Mouse (Mus musculus) midbrain, postnatal 0 days (tissue): ENCODE results near the gene Gm5089. TPM values are rescaled to one million over a fixed set of nuclear protein-coding genes. Genes with fewer than 3 reads are reported as not detected.

ENCODE experiments used
- ATAC-seq: fragments of 200-750 bp; cut with Nextera tagmentation; 2 replicates; pipeline ENCODE4 v1.8.0; 2017; ENCODE audit warnings: moderate number of reproducible peaks, mild to moderate bottlenecking, moderate TSS enrichment, moderate library complexity; ENCODE audit not compliant: low FRiP score
- DNase-seq: peaks from one replicate; pipeline ENCODE4 v3.0.0-alpha.2; 2015; ENCODE audit warnings: low spot score
- H3K27ac ChIP-seq: fragments of 300-500 bp; sonication (generic); 2 replicates; pipeline ENCODE4 v1.5.1; 2014; ENCODE audit warnings: low read depth, mild to moderate bottlenecking, low read length, mixed read lengths
- H3K27me3 ChIP-seq: fragments of 300-500 bp; sonication (generic); 2 replicates; pipeline ENCODE4 v1.6.1; 2014; ENCODE audit warnings: low read length, control low read depth, mixed read lengths; ENCODE audit not compliant: insufficient read depth
- H3K36me3 ChIP-seq: fragments of 300-500 bp; sonication (generic); 2 replicates; pipeline ENCODE4 v1.6.1; 2014; ENCODE audit warnings: low read length, control low read depth, mixed read lengths; ENCODE audit not compliant: insufficient read depth
- H3K4me1 ChIP-seq: fragments of 300-500 bp; sonication (generic); 2 replicates; pipeline ENCODE4 v1.6.1; 2014; ENCODE audit warnings: mild to moderate bottlenecking, control low read depth, antibody characterized with exemption, low read length, mixed read lengths; ENCODE audit not compliant: insufficient read depth
- H3K4me2 ChIP-seq: fragments of 300-500 bp; sonication (generic); 2 replicates; pipeline ENCODE4 v1.6.1; 2014; ENCODE audit warnings: low read depth, mild to moderate bottlenecking, low read length, mixed read lengths; ENCODE audit not compliant: poor library complexity, severe bottlenecking
- H3K4me3 ChIP-seq: fragments of 300-500 bp; sonication (generic); 2 replicates; pipeline ENCODE4 v1.5.1; 2014; ENCODE audit warnings: low read depth, mild to moderate bottlenecking, low read length, moderate library complexity
- H3K9ac ChIP-seq: fragments of 300-500 bp; sonication (generic); replicated peaks from 2 replicates; pipeline ENCODE4 v1.6.1; 2014; ENCODE audit warnings: mild to moderate bottlenecking, low read length, moderate library complexity, mixed read lengths; ENCODE audit not compliant: poor library complexity, severe bottlenecking
- H3K9me3 ChIP-seq: fragments of 300-500 bp; sonication (generic); 2 replicates; pipeline ENCODE4 v1.6.1; 2016; ENCODE audit warnings: low read length, control low read depth
- CTCF ChIP-seq: IDR thresholded peaks from 2 replicates; pipeline ENCODE4 v1.5.1; 2016; ENCODE audit warnings: antibody characterized with exemption, mild to moderate bottlenecking
- WGBS: fragments of 180-500 bp; shearing (Covaris S2); extraction: QIAGEN DNeasy Blood & Tissue Kit; methylation state at CpG from one replicate; pipeline ENCODE4 v1.1.7; 2014; 5-methylcytosine and 5-hydroxymethylcytosine counted together
- polyA plus RNA-seq: library from polyadenylated mRNA; unstranded; fragments of >200 nt; fragmentation: Nextera tagmentation; extraction: Ambion mirVana; gene quantifications from 2 replicates; pipeline ENCODE4 v1.2.1, GENCODE M21; 2015
- total RNA-seq: library from RNA; depleted of rRNA; stranded (reverse); fragments of >200 nt; gene quantifications from 2 replicates; pipeline ENCODE4 v1.2.3, GENCODE M21; 2014

The Gm5089 gene
- total and polyA plus RNA-seq, 2 experiments from 2014 or later = 1.9 TPM; not detected in 1

DNA sequence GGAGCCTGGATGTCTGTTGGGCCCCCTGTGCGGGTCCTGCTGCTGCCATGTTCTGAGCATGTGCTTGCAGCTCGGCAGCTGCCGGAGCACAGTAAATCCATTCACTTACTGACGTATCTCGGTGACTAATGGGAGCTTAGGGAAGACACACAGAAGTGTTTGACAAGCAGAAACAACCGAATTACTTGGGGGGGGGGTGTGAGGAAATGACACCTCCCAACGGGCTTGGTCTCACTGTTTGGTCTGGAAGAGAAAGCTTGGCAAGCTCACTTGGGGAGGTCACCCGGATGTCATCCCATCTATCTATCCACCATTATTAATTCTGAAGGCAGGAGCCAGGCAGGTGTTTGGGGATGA lies 23.7 kb downstream of the Gm5089 start:
- no peaks in the 10 kb centered on the region for H3K27me3 ChIP-seq
- TF ChIP-seq CTCF = no peak
- H3K9me3 ChIP-seq = no peaks in the 10 kb centered on the region
- ATAC-seq (no peak), DNase-seq (peak; percentile 53)
- no peak overlapping the region for H3K27ac ChIP-seq
- no peaks in the 10 kb centered on the region for H3K36me3 ChIP-seq
- H3K4me2 ChIP-seq = no peak overlapping the region
- 35% methylated on average over 8 of the region's 8 CpGs for WGBS
- no peak overlapping the region for H3K9ac ChIP-seq
- no peak overlapping the region for H3K4me3 ChIP-seq
- no peaks in the 10 kb centered on the region for H3K4me1 ChIP-seq

DNA sequence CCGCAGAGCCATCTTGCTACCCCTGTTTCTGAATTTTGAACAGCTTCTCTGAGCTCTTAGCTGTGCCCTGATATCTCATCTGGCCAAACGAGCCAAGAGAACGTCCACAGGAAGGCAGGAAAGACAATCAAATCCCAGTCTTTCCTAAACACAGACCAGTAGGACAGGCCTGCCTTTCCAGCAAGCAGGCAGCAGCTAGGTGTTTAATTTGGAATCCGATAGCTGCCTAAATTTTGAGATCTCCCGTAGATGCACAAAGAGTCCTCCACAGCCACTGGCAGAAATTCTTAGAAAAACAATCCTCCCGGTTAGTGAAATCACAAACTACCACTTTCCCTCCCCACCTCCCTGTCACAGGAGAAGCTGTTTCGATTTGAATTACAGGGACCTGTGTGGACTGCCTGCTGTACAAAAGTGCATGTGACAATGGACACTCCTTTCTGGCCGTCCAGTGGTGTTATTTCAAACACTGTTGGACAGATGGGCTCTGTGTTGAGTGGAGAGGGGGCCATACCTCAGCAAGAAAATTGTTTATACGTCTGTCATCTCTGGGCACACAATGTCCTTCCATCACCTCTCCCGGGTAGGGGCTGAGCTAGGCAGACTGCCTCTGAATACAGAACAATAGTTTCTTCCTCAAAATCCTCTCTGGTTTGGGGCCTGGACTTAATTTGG lies 24.2 kb downstream of the Gm5089 start:
- DNase-seq = no peak
- ATAC-seq = no peak; the same call in 1 of the 2 replicates
- no peaks in the 10 kb centered on the region for H3K27me3 ChIP-seq
- no peak for TF ChIP-seq CTCF
- 47% methylated on average over 10 of the region's 10 CpGs for WGBS
- no peak overlapping the region for H3K9ac ChIP-seq
- no peak overlapping the region for H3K27ac ChIP-seq
- no peaks in the 10 kb centered on the region for H3K4me1 ChIP-seq
- no peaks in the 10 kb centered on the region for H3K9me3 ChIP-seq
- no peak overlapping the region for H3K4me2 ChIP-seq
- no peak overlapping the region for H3K4me3 ChIP-seq
- H3K36me3 ChIP-seq = no peaks in the 10 kb centered on the region

DNA sequence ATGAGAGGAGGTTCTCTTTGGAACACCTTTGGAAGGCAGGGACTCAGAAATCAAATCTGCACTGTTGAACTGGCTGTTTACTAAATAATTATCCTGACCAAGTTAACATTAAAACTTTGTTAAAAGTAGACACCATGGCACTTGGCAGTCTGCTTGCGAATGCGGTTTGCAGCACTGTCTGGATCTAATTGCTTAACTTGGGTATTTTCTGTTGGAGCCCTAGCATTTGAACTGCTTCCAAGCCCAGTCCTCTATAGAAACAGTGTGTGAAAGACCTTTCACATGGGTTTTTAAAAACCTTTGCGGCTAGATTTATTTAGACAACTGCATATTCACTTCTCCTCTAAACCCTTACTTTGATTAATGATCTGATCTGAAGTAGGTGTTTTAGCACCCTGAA lies 26.5 kb downstream of the Gm5089 start:
- no peak overlapping the region for H3K27ac ChIP-seq

DNA sequence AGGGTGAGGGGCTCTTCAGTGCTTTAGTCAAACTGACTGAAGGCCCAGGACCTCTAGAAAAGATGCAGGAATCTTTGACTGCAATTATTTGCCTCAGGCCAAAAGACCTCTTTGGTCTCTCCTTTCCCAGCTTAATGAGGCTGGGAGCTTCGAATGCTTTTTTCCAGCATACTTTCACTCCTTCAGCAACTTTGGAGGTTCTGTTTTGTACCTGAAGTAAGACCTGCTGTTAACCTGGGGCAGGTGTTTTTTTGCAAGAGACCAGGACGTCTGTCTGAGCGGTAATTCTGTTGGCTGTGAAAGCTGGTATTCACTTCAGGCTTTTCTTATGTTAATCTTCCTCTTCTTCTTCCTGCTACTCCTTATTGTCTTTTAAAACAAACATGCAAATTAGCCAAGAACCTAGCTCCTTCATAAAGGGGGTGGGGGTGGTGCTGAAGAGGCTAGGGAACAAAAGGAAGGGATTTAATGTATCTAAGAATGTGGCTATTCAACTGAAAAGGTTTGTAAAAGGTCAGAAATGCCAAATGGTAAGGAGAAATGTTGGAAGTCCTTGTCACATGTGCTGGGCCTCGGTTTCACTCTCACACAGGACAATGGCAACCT lies 34.6 kb downstream of the Gm5089 start:
- 24% methylated on average over 4 of the region's 4 CpGs for WGBS
- no peak for TF ChIP-seq CTCF
- no peak overlapping the region for H3K4me2 ChIP-seq
- no peaks in the 10 kb centered on the region for H3K9me3 ChIP-seq
- no peaks in the 10 kb centered on the region; the same call in 1 of the 2 replicates for H3K27me3 ChIP-seq
- no peaks in the 10 kb centered on the region for H3K36me3 ChIP-seq
- ATAC-seq (no peak), DNase-seq (no peak)
- no peaks in the 10 kb centered on the region for H3K4me1 ChIP-seq
- H3K27ac ChIP-seq = no peak overlapping the region
- no peak overlapping the region for H3K4me3 ChIP-seq
- H3K9ac ChIP-seq = no peak overlapping the region

More for the DNA sequence above, 26.5 kb downstream of the Gm5089 start:
- H3K4me1 ChIP-seq = no peaks in the 10 kb centered on the region
- 81% methylated on average over 3 of the region's 3 CpGs for WGBS
- ATAC-seq (no peak), DNase-seq (peak; percentile 27)
- TF ChIP-seq CTCF = no peak
- H3K27me3 ChIP-seq = no peaks in the 10 kb centered on the region
- H3K9me3 ChIP-seq = no peaks in the 10 kb centered on the region
- no peaks in the 10 kb centered on the region for H3K36me3 ChIP-seq
- no peak overlapping the region for H3K4me2 ChIP-seq
- no peak overlapping the region for H3K9ac ChIP-seq
- H3K4me3 ChIP-seq = no peak overlapping the region

DNA sequence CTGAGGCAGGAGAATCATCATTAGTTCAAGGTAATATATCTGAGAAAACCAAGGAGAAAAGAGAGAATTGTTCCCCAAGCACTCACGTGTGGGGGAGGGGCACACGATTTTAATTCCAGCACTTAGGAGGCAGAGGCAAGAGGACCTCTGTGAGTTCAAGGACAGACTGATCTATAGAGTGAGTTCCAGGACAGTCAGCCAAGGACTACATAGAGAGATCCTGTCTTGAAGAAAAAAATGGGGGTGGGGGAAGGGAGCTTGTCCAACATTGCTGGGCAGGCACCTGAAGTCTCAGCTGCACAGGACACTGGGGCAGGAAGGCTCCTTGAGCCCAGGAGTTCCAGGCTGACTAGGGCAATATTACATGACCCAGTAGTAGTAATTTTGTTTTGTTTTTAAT lies 36.1 kb downstream of the Gm5089 start:
- WGBS = 98% methylated on average over 2 of the region's 2 CpGs
- Histone ChIP-seq H3K4me2 (no peak overlapping the region), H3K9me3 (no peaks in the 10 kb centered on the region), H3K9ac (no peak overlapping the region), H3K36me3 (no peaks in the 10 kb centered on the region), H3K27ac (no peak overlapping the region), H3K4me3 (no peak overlapping the region), H3K4me1 (no peaks in the 10 kb centered on the region), H3K27me3 (peaks cover 12% of the 10 kb centered on the region; the same call in 1 of the 2 replicates)
- DNase-seq (no peak), ATAC-seq (no peak)
- no peak for TF ChIP-seq CTCF

DNA sequence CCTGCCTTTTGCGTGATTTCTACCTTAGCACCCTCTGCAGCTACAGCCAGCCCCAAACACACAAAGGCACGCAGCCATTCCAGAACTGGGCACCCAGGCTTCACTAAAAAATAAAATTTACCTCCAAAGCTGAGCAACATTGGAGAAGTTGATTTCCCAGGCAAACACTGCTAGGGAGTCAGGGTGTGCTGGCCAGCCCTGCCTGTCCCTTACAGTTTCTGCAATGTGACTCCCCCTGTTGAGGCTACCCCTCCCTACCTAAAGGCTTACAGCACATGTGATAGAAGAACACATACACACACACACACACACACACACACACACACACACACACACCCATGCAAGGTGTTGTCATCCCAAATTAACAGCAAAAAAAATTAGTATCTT lies 37.4 kb downstream of the Gm5089 start:
- H3K27ac ChIP-seq = no peak overlapping the region
- H3K4me2 ChIP-seq = no peak overlapping the region
- no peaks in the 10 kb centered on the region for H3K36me3 ChIP-seq
- H3K9me3 ChIP-seq = no peaks in the 10 kb centered on the region
- H3K4me1 ChIP-seq = no peaks in the 10 kb centered on the region
- TF ChIP-seq CTCF = no peak
- no peak for DNase-seq
- peaks cover 15% of the 10 kb centered on the region for H3K27me3 ChIP-seq
- no peak for ATAC-seq
- no peak overlapping the region for H3K9ac ChIP-seq
- no peak overlapping the region for H3K4me3 ChIP-seq
- 93% methylated on average over 2 of the region's 2 CpGs for WGBS
